In the genomic region with DNA sequence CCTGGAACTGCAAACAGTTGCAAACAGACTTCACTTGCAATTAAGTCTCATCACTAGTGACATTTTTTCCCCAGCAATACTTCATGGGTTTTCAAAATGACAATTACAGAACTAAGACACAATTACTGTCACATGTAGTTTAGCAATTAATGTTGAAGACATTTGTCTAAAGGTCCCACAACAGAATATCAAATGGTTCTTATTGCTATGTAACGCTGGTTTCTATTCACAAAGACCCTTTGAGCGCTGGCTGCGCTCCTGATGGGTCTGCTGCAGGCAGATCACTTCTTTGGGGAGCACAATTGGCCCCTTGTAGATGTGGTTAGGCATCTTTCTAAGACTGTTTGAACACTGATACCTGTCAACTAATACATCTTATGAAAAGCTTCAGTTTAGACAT, we compare ENCODE assay signal across 16 mouse cellular contexts.
DNase-seq lines count a peak whose midpoint lies in the region; ATAC-seq and TF ChIP-seq lines count a peak whose summit lies in the region.
"Had no signal": no experiment of that assay in that cellular context is flagged by ENCODE, and none has a peak within 500 bp of the region (broad histone marks: within the 10 kb centered on the region; RNA-seq: fewer than 3 reads in every experiment).

No protein-coding gene starts in this region.

- no peak for TF ChIP-seq CTCF in cerebellum, adult 2 months (IDR thresholded peaks at IDR 0.05; ENCODE audit: borderline replicate concordance, insufficient read depth, low read depth, low read length)

- no peak for ATAC-seq in hindbrain, embryonic 16.5 days
- no peak for ATAC-seq in liver, embryonic 11.5 days (replicated peaks; ENCODE audit: low FRiP score)
- no peak for ATAC-seq in intestine, embryonic 16.5 days
- ATAC-seq: CD4-positive, CD25-positive, alpha-beta regulatory T cell, adult 4 months; liver, postnatal 0 days had no signal

- no peaks in the 10 kb centered on the region for H3K9me3 ChIP-seq in hindbrain, embryonic 10.5 days
- no peaks in the 10 kb centered on the region for H3K9me3 ChIP-seq in hindbrain, embryonic 16.5 days (ENCODE audit: control insufficient read depth, low read length)
- H3K9me3 ChIP-seq in midbrain, embryonic 10.5 days (replicated peaks): no peaks in the 10 kb centered on the region
- no peaks in the 10 kb centered on the region for H3K9me3 ChIP-seq in liver, embryonic 11.5 days (ENCODE audit: control insufficient read depth, low read length)
- H3K9me3 ChIP-seq in intestine, embryonic 16.5 days (ENCODE audit: control insufficient read depth, low read length): no peaks in the 10 kb centered on the region
- H3K9me3 ChIP-seq: embryonic facial prominence, embryonic 13.5 days; limb, embryonic 15.5 days; neural tube, embryonic 12.5 days had no signal

- WGBS in cerebellum, adult 2 months: 56% methylated on average over 3 of the region's 3 CpGs
- 44% methylated on average over 3 of the region's 3 CpGs for WGBS in hindbrain, embryonic 10.5 days
- 28% methylated on average over 3 of the region's 3 CpGs for WGBS in hindbrain, embryonic 16.5 days
- 75% methylated on average over 3 of the region's 3 CpGs for WGBS in midbrain, embryonic 10.5 days
- WGBS in liver, embryonic 11.5 days: 81% methylated on average over 3 of the region's 3 CpGs
- 78% methylated on average over 3 of the region's 3 CpGs for WGBS in intestine, embryonic 16.5 days

- H3K27me3 ChIP-seq in cerebellum, adult 2 months (ENCODE audit: control insufficient read depth, insufficient read depth, low read length): no peaks in the 10 kb centered on the region; the same call in 1 of the 2 replicates
- no peaks in the 10 kb centered on the region for H3K27me3 ChIP-seq in hindbrain, embryonic 10.5 days (ENCODE audit: insufficient read depth, poor library complexity, severe bottlenecking)
- H3K27me3 ChIP-seq in hindbrain, embryonic 16.5 days (replicated peaks; ENCODE audit: control insufficient read depth, insufficient read depth, low read length): no peaks in the 10 kb centered on the region; the same call in 1 of the 2 replicates
- H3K27me3 ChIP-seq in midbrain, embryonic 10.5 days (ENCODE audit: low read depth, poor library complexity, severe bottlenecking): no peaks in the 10 kb centered on the region; the same call in 1 of the 2 replicates
- no peaks in the 10 kb centered on the region for H3K27me3 ChIP-seq in liver, embryonic 11.5 days (replicated peaks; ENCODE audit: control insufficient read depth, insufficient read depth, low read length)
- no peaks in the 10 kb centered on the region for H3K27me3 ChIP-seq in intestine, embryonic 16.5 days (replicated peaks; ENCODE audit: control insufficient read depth, insufficient read depth, low read length)
- H3K27me3 ChIP-seq: neural tube, embryonic 12.5 days had no signal

- H3K4me2 ChIP-seq in hindbrain, embryonic 16.5 days (ENCODE audit: low read length): no peak overlapping the region
- no peak overlapping the region for H3K4me2 ChIP-seq in liver, embryonic 11.5 days
- no peak overlapping the region for H3K4me2 ChIP-seq in intestine, embryonic 16.5 days (ENCODE audit: low read depth, low read length)
- H3K4me2 ChIP-seq: embryonic facial prominence, embryonic 13.5 days; limb, embryonic 15.5 days; neural tube, embryonic 12.5 days had no signal

- peak; percentile 38 to 42 for DNase-seq in cerebellum, postnatal 10 days
- DNase-seq in cerebellum, adult 2 months: no peak
- no peak for DNase-seq in hindbrain, embryonic 10.5 days (ENCODE audit: low spot score)
- no peak for DNase-seq in midbrain, embryonic 10.5 days (ENCODE audit: low spot score)
- peak; percentile 90 for DNase-seq in retina, embryonic 14.5 days (ENCODE audit: low spot score)
- DNase-seq in liver, embryonic 11.5 days (ENCODE audit: low spot score): no peak
- DNase-seq: cerebellum, adult 9-11 months; liver, postnatal 0 days; thymus, postnatal 4 days had no signal

- no peak overlapping the region for H3K4me3 ChIP-seq in cerebellum, adult 2 months (replicated peaks; ENCODE audit: insufficient read depth, low read depth, low read length)
- H3K4me3 ChIP-seq in hindbrain, embryonic 10.5 days: no peak overlapping the region
- no peak overlapping the region for H3K4me3 ChIP-seq in hindbrain, embryonic 16.5 days (ENCODE audit: low read length)
- no peak overlapping the region for H3K4me3 ChIP-seq in midbrain, embryonic 10.5 days
- no peak overlapping the region for H3K4me3 ChIP-seq in liver, embryonic 11.5 days (ENCODE audit: low read depth, low read length)
- no peak overlapping the region for H3K4me3 ChIP-seq in intestine, embryonic 16.5 days (ENCODE audit: low read length)
- H3K4me3 ChIP-seq: embryonic facial prominence, embryonic 13.5 days; limb, embryonic 15.5 days; neural tube, embryonic 12.5 days had no signal

- peaks cover 3% of the 10 kb centered on the region; the same call in 1 of the 2 replicates for H3K4me1 ChIP-seq in cerebellum, adult 2 months (ENCODE audit: control insufficient read depth, insufficient read depth, low read length)
- peaks cover 49% of the 10 kb centered on the region for H3K4me1 ChIP-seq in hindbrain, embryonic 10.5 days (replicated peaks)
- H3K4me1 ChIP-seq in hindbrain, embryonic 16.5 days (ENCODE audit: control insufficient read depth, insufficient read depth, low read depth, low read length): peaks cover 9% of the 10 kb centered on the region
- peaks cover 54% of the 10 kb centered on the region for H3K4me1 ChIP-seq in midbrain, embryonic 10.5 days
- H3K4me1 ChIP-seq in liver, embryonic 11.5 days (replicated peaks; ENCODE audit: control insufficient read depth, insufficient read depth, low read length): no peaks in the 10 kb centered on the region
- no peaks in the 10 kb centered on the region for H3K4me1 ChIP-seq in intestine, embryonic 16.5 days (ENCODE audit: control insufficient read depth, insufficient read depth, low read length)
- H3K4me1 ChIP-seq: limb, embryonic 15.5 days had no signal

- peaks cover 30% of the 10 kb centered on the region for H3K36me3 ChIP-seq in hindbrain, embryonic 10.5 days
- peaks cover 5% of the 10 kb centered on the region; the same call in 1 of the 2 replicates for H3K36me3 ChIP-seq in hindbrain, embryonic 16.5 days (ENCODE audit: control insufficient read depth, insufficient read depth, low read length)
- H3K36me3 ChIP-seq in midbrain, embryonic 10.5 days: peaks cover 35% of the 10 kb centered on the region
- no peaks in the 10 kb centered on the region for H3K36me3 ChIP-seq in liver, embryonic 11.5 days (ENCODE audit: control insufficient read depth, insufficient read depth, low read length)
- H3K36me3 ChIP-seq in intestine, embryonic 16.5 days (ENCODE audit: control insufficient read depth, insufficient read depth, low read length): no peaks in the 10 kb centered on the region
- H3K36me3 ChIP-seq: G1E had no signal

- no peak overlapping the region for H3K27ac ChIP-seq in cerebellum, adult 2 months (ENCODE audit: insufficient read depth, low read length)
- H3K27ac ChIP-seq in hindbrain, embryonic 10.5 days: peak overlapping the region; percentile 83
- no peak overlapping the region for H3K27ac ChIP-seq in hindbrain, embryonic 16.5 days (ENCODE audit: low read depth, low read length)
- peak overlapping the region; percentile 74; the same call in 1 of the 2 replicates for H3K27ac ChIP-seq in midbrain, embryonic 10.5 days (replicated peaks)
- no peak overlapping the region for H3K27ac ChIP-seq in liver, embryonic 11.5 days (ENCODE audit: low read depth, low read length)
- no peak overlapping the region for H3K27ac ChIP-seq in intestine, embryonic 16.5 days (ENCODE audit: low read length)
- H3K27ac ChIP-seq: embryonic facial prominence, embryonic 13.5 days; limb, embryonic 15.5 days had no signal

- TF ChIP-seq POLR2A in cerebellum, adult 2 months (IDR thresholded peaks at IDR 0.05; ENCODE audit: borderline replicate concordance, insufficient read depth, low read length): no peak

- H3K9ac ChIP-seq in hindbrain, embryonic 16.5 days (ENCODE audit: low read depth, low read length): no peak overlapping the region
- no peak overlapping the region for H3K9ac ChIP-seq in liver, embryonic 11.5 days (ENCODE audit: low read depth, low read length)
- H3K9ac ChIP-seq in intestine, embryonic 16.5 days (ENCODE audit: low read depth, low read length): no peak overlapping the region
- H3K9ac ChIP-seq: embryonic facial prominence, embryonic 13.5 days; limb, embryonic 15.5 days; liver, postnatal 0 days; neural tube, embryonic 12.5 days had no signal

Comparison
In these comparisons a context has a peak if more than half of its experiments do, and no peak if none do; other contexts are left out.
1. DNase-seq: peak in cerebellum, postnatal 10 days (2 of 2) and retina, embryonic 14.5 days (single experiment); none in cerebellum, adult 2 months (0 of 2), hindbrain, embryonic 10.5 days (single experiment), midbrain, embryonic 10.5 days (single experiment) and liver, embryonic 11.5 days (single experiment).
2. H3K27ac ChIP-seq: peak in hindbrain, embryonic 10.5 days (single experiment) and midbrain, embryonic 10.5 days (single experiment); none in cerebellum, adult 2 months (single experiment), hindbrain, embryonic 16.5 days (single experiment), liver, embryonic 11.5 days (single experiment) and intestine, embryonic 16.5 days (single experiment).